Comparison of ENCODE assay signal across 8 mouse cellular contexts in the genomic region with DNA sequence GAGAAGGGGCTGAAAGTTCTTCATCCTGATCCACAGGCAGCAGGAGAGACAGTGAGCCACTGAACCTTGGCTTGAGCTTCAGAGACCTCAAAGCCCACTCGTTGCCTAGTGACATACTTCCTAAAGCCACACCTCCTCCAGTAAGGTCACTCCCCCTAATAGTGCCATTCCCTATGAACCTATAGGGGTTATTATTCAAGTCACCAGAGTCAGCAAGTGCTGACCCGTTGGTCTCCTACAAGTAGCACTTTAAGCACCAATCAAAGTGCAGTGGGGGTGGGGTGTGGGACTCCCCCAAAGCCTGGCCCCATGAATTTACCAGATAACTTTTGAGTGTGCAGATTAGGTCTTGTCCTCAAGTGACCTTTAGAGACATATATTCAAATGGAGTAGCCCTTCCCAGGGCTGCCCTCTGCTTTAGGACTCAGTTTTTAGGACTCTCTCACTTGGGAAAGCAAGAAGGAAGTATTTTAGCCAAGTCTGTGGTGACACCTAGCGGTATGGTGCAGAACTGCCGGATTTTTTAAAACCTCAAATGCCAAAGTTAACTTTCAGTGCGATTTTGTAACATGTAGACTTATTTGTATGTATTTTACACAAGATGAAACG. TPM values are rescaled to one million over a fixed set of nuclear protein-coding genes. Genes with fewer than 3 reads are reported as not detected.
DNase-seq lines count a peak whose midpoint lies in the region; ATAC-seq and TF ChIP-seq lines count a peak whose summit lies in the region.

Blcap (minus strand) TSS at position 51 of the 609 bp plus-strand sequence.

- ATAC-seq in Patski, result no peak
- ATAC-seq in intestine, embryonic 15.5 days, result no peak
- ATAC-seq in limb, embryonic 11.5 days (ENCODE audit: insufficient number of reproducible peaks, low FRiP score, low TSS enrichment, low read depth), result no peak
- ATAC-seq in midbrain, embryonic 13.5 days, result peak; percentile 41
- ATAC-seq in stomach, postnatal 0 days (ENCODE audit: low FRiP score, low TSS enrichment), result no peak

- H3K9me3 ChIP-seq in intestine, embryonic 15.5 days, result no peaks in the 10 kb centered on the region
- no peaks in the 10 kb centered on the region for H3K9me3 ChIP-seq in limb, embryonic 11.5 days (ENCODE audit: control insufficient read depth, low read length)
- H3K9me3 ChIP-seq in midbrain, embryonic 13.5 days, result no peaks in the 10 kb centered on the region
- H3K9me3 ChIP-seq in stomach, postnatal 0 days (ENCODE audit: control insufficient read depth, low read length), result no peaks in the 10 kb centered on the region

- TF ChIP-seq EP300 in stomach, postnatal 0 days (optimal IDR thresholded peaks at IDR 0.05), result no peak

- CTCF ChIA-PET in Patski (lab: Charles Lee), result interaction anchor here (1.0 to 1.7 kb wide), 4 partner anchors 91 to 230 kb away, joined by 3 to 4 read pairs (median 3); no protein-coding TSS in a partner anchor

- H3K9ac ChIP-seq in intestine, embryonic 15.5 days, result no peak within 1 kb of the TSS; the same call in 1 of the 2 replicates
- no peak within 1 kb of the TSS for H3K9ac ChIP-seq in limb, embryonic 11.5 days (ENCODE audit: low read length)
- H3K9ac ChIP-seq in midbrain, embryonic 13.5 days (replicated peaks), result 0 out of 2 replicates have a peak within 1 kb of the TSS, but pooled peaks have one; percentile 28
- H3K9ac ChIP-seq in stomach, postnatal 0 days (ENCODE audit: low read length), result no peak within 1 kb of the TSS

- H3K4me1 ChIP-seq in intestine, embryonic 15.5 days (replicated peaks), result 0 out of 2 replicates have a peak, but pooled peaks cover 9% of the 10 kb centered on the region
- peaks cover 6% of the 10 kb centered on the region for H3K4me1 ChIP-seq in limb, embryonic 11.5 days (ENCODE audit: control insufficient read depth, insufficient read depth, low read length)
- peaks cover 21% of the 10 kb centered on the region for H3K4me1 ChIP-seq in midbrain, embryonic 13.5 days (replicated peaks)
- no peaks in the 10 kb centered on the region for H3K4me1 ChIP-seq in stomach, postnatal 0 days (replicated peaks; ENCODE audit: control insufficient read depth, insufficient read depth)

- no peaks in the 10 kb centered on the region for H3K36me3 ChIP-seq in intestine, embryonic 15.5 days
- H3K36me3 ChIP-seq in limb, embryonic 11.5 days (ENCODE audit: control insufficient read depth, insufficient read depth, low read length), result no peaks in the 10 kb centered on the region
- no peaks in the 10 kb centered on the region for H3K36me3 ChIP-seq in midbrain, embryonic 13.5 days
- H3K36me3 ChIP-seq in stomach, postnatal 0 days (ENCODE audit: control insufficient read depth, insufficient read depth, low read length), result no peaks in the 10 kb centered on the region

- POLR2A ChIA-PET in Patski (lab: Charles Lee), result no interaction called here

- WGBS in intestine, embryonic 15.5 days, result 9% methylated on average over 6 of the region's 6 CpGs
- 8% methylated on average over 6 of the region's 6 CpGs for WGBS in limb, embryonic 11.5 days
- WGBS in midbrain, embryonic 13.5 days, result 8% methylated on average over 6 of the region's 6 CpGs
- 12% methylated on average over 6 of the region's 6 CpGs for WGBS in stomach, postnatal 0 days

- TF ChIP-seq CTCF in Patski (IDR thresholded peaks at IDR 0.05), result peak; percentile 86
- TF ChIP-seq CTCF in stomach, postnatal 0 days (IDR thresholded peaks at IDR 0.05; ENCODE audit: low read depth), result peak; percentile 93

- no peaks in the 10 kb centered on the region for H3K27me3 ChIP-seq in Patski
- H3K27me3 ChIP-seq in intestine, embryonic 15.5 days (replicated peaks), result no peaks in the 10 kb centered on the region
- no peaks in the 10 kb centered on the region for H3K27me3 ChIP-seq in limb, embryonic 11.5 days (ENCODE audit: control insufficient read depth, insufficient read depth, low read length)
- no peaks in the 10 kb centered on the region for H3K27me3 ChIP-seq in midbrain, embryonic 13.5 days
- H3K27me3 ChIP-seq in stomach, postnatal 0 days (ENCODE audit: control insufficient read depth, insufficient read depth, low read length), result no peaks in the 10 kb centered on the region

- H3K27ac ChIP-seq in intestine, embryonic 15.5 days, result no peak within 1 kb of the TSS
- H3K27ac ChIP-seq in limb, embryonic 11.5 days (replicated peaks; ENCODE audit: low read depth, low read length), result no peak within 1 kb of the TSS
- no peak within 1 kb of the TSS for H3K27ac ChIP-seq in midbrain, embryonic 13.5 days
- no peak within 1 kb of the TSS for H3K27ac ChIP-seq in stomach, postnatal 0 days (replicated peaks)

- DNase-seq in A20 (ENCODE audit: low read depth, low spot score) (peak; percentile 59), Patski (ENCODE audit: low read depth, low spot score) (peak; percentile 22)
- DNase-seq in embryo, embryonic 11 days, result peak; percentile 77
- DNase-seq in gonadal fat pad, adult 2 months (ENCODE audit: low read depth), result no peak
- DNase-seq in limb, embryonic 11.5 days (ENCODE audit: low spot score), result peak; percentile 80
- DNase-seq in stomach, postnatal 0 days (ENCODE audit: low spot score), result peak; percentile 59

- in situ Hi-C loops in Patski (cut with MboI; ENCODE audit: low pct_unique_long_range_greater_than_20kb), result loop anchor here (5.0 kb wide), 3 partner anchors 89 to 284 kb away; no protein-coding TSS in a partner anchor

- no peak within 1 kb of the TSS for H3K4me3 ChIP-seq in intestine, embryonic 15.5 days (replicated peaks)
- no peak within 1 kb of the TSS for H3K4me3 ChIP-seq in limb, embryonic 11.5 days (ENCODE audit: low read depth, low read length)
- no peak within 1 kb of the TSS for H3K4me3 ChIP-seq in midbrain, embryonic 13.5 days (replicated peaks)
- H3K4me3 ChIP-seq in stomach, postnatal 0 days (ENCODE audit: low read depth, low read length), result no peak within 1 kb of the TSS

- H3K4me2 ChIP-seq in intestine, embryonic 15.5 days (replicated peaks), result no peak within 1 kb of the TSS
- no peak within 1 kb of the TSS for H3K4me2 ChIP-seq in limb, embryonic 11.5 days (ENCODE audit: low read depth, severe bottlenecking)
- H3K4me2 ChIP-seq in midbrain, embryonic 13.5 days (replicated peaks), result no peak within 1 kb of the TSS
- no peak within 1 kb of the TSS for H3K4me2 ChIP-seq in stomach, postnatal 0 days (replicated peaks; ENCODE audit: low read depth)

RNA-seq across cellular contexts. Expression of gene Blcap, which starts in this region (rescaled TPM):
- 47.3 TPM for polyA plus RNA-seq in Patski (2021)
- polyA plus RNA-seq in gonadal fat pad, adult 2 months (2012; rRNA removed), result 87.0 and 88.3 TPM in 2 replicates
- 39.2 and 40.9 TPM in 2 replicates for polyA plus RNA-seq in intestine, embryonic 15.5 days (2015; fragmentation: Nextera tagmentation; extraction: Ambion mirVana)
- polyA plus RNA-seq in limb, embryonic 11.5 days (2014; fragmentation: Nextera tagmentation; extraction: Ambion mirVana), result 73.8 and 76.0 TPM in 2 replicates
- 246 and 256 TPM in 2 replicates for polyA plus RNA-seq in midbrain, embryonic 13.5 days (2015; fragmentation: Nextera tagmentation; extraction: Ambion mirVana)
- 28.9 and 30.0 TPM in 2 replicates for polyA plus RNA-seq in stomach, postnatal 0 days (2015; fragmentation: Nextera tagmentation; extraction: Ambion mirVana)
